Mouse (Mus musculus): ENCODE measurements around the gene Rhbdl2. TPM values are rescaled to one million over a fixed set of nuclear protein-coding genes. Genes with fewer than 3 reads are reported as not detected.

The Rhbdl2 gene
- polyA plus RNA-seq, 1 experiment = 1.5 TPM

- H3K27ac ChIP-seq (ENCODE audit: insufficient read depth, low read depth, low read length) = no peak overlapping the region; the same call in 1 of the 2 replicates
- 92% methylated on average over 6 of the region's 6 CpGs for WGBS
- no peaks in the 10 kb centered on the region for H3K4me1 ChIP-seq (ENCODE audit: control insufficient read depth, insufficient read depth, low read length)
- no peak for DNase-seq
- TF ChIP-seq CTCF (conservative IDR thresholded peaks at IDR 0.05; ENCODE audit: insufficient read depth, insufficient read length, low read depth, low read length) (no peak), POLR2A (IDR thresholded peaks at IDR 0.05; ENCODE audit: low read depth, low read length) (no peak)
- no peaks in the 10 kb centered on the region for H3K36me3 ChIP-seq (ENCODE audit: control insufficient read depth, insufficient read depth, low read length)
- no peak overlapping the region for H3K4me3 ChIP-seq (ENCODE audit: insufficient read depth, low read depth, low read length)
- H3K27me3 ChIP-seq (replicated peaks; ENCODE audit: control insufficient read depth, insufficient read depth, low read length) = no peaks in the 10 kb centered on the region
Observed at GRCm38 (mm10) chr4:123793136-123793535, 5.5 kb downstream of the Rhbdl2 start.

- Histone ChIP-seq H3K4me1 (ENCODE audit: control insufficient read depth, insufficient read depth, low read length) (no peaks in the 10 kb centered on the region), H3K4me3 (ENCODE audit: insufficient read depth, low read depth, low read length) (no peak overlapping the region), H3K36me3 (ENCODE audit: control insufficient read depth, insufficient read depth, low read length) (no peaks in the 10 kb centered on the region), H3K27me3 (replicated peaks; ENCODE audit: control insufficient read depth, insufficient read depth, low read length) (no peaks in the 10 kb centered on the region), H3K27ac (ENCODE audit: insufficient read depth, low read depth, low read length) (no peak overlapping the region)
- TF ChIP-seq CTCF (conservative IDR thresholded peaks at IDR 0.05; ENCODE audit: insufficient read depth, insufficient read length, low read depth, low read length) = no peak
- no peak for TF ChIP-seq POLR2A (IDR thresholded peaks at IDR 0.05; ENCODE audit: low read depth, low read length)
- no peak for DNase-seq
- WGBS = 65% methylated on average over 2 of the region's 2 CpGs
Observed at GRCm38 (mm10) chr4:123795057-123795456, 7.4 kb downstream of the Rhbdl2 start.

GRCm38 (mm10) chr4:123797403-123797802 is 9.7 kb downstream of the Rhbdl2 start:
- Histone ChIP-seq H3K27ac (ENCODE audit: insufficient read depth, low read depth, low read length) (no peak overlapping the region), H3K36me3 (ENCODE audit: control insufficient read depth, insufficient read depth, low read length) (no peaks in the 10 kb centered on the region), H3K27me3 (replicated peaks; ENCODE audit: control insufficient read depth, insufficient read depth, low read length) (no peaks in the 10 kb centered on the region), H3K4me1 (ENCODE audit: control insufficient read depth, insufficient read depth, low read length) (no peaks in the 10 kb centered on the region), H3K4me3 (ENCODE audit: insufficient read depth, low read depth, low read length) (no peak overlapping the region)
- DNase-seq = no peak
- TF ChIP-seq CTCF (conservative IDR thresholded peaks at IDR 0.05; ENCODE audit: insufficient read depth, insufficient read length, low read depth, low read length) (no peak), POLR2A (IDR thresholded peaks at IDR 0.05; ENCODE audit: low read depth, low read length) (no peak)
- WGBS = 85% methylated on average over 3 of the region's 3 CpGs

- 60% methylated on average over 7 of the region's 7 CpGs for WGBS
Observed at GRCm38 (mm10) chr4:123797856-123798255, 10.2 kb downstream of the Rhbdl2 start.

GRCm38 (mm10) chr4:123803642-123804041 is 16.0 kb downstream of the Rhbdl2 start:
- WGBS = 46% methylated on average over 6 of the region's 6 CpGs
- Histone ChIP-seq H3K36me3 (ENCODE audit: control insufficient read depth, insufficient read depth, low read length) (no peaks in the 10 kb centered on the region), H3K27me3 (replicated peaks; ENCODE audit: control insufficient read depth, insufficient read depth, low read length) (no peaks in the 10 kb centered on the region), H3K4me1 (ENCODE audit: control insufficient read depth, insufficient read depth, low read length) (no peaks in the 10 kb centered on the region), H3K4me3 (ENCODE audit: insufficient read depth, low read depth, low read length) (no peak overlapping the region), H3K27ac (ENCODE audit: insufficient read depth, low read depth, low read length) (no peak overlapping the region)
- TF ChIP-seq POLR2A (IDR thresholded peaks at IDR 0.05; ENCODE audit: low read depth, low read length) = no peak
- no peak for TF ChIP-seq CTCF (conservative IDR thresholded peaks at IDR 0.05; ENCODE audit: insufficient read depth, insufficient read length, low read depth, low read length)
- no peak for DNase-seq

More at GRCm38 (mm10) chr4:123797856-123798255, 10.2 kb downstream of the Rhbdl2 start:
- TF ChIP-seq CTCF (conservative IDR thresholded peaks at IDR 0.05; ENCODE audit: insufficient read depth, insufficient read length, low read depth, low read length) (no peak), POLR2A (IDR thresholded peaks at IDR 0.05; ENCODE audit: low read depth, low read length) (no peak)
- Histone ChIP-seq H3K27me3 (replicated peaks; ENCODE audit: control insufficient read depth, insufficient read depth, low read length) (no peaks in the 10 kb centered on the region), H3K4me1 (ENCODE audit: control insufficient read depth, insufficient read depth, low read length) (no peaks in the 10 kb centered on the region), H3K4me3 (ENCODE audit: insufficient read depth, low read depth, low read length) (no peak overlapping the region), H3K27ac (ENCODE audit: insufficient read depth, low read depth, low read length) (no peak overlapping the region), H3K36me3 (ENCODE audit: control insufficient read depth, insufficient read depth, low read length) (no peaks in the 10 kb centered on the region)
- DNase-seq = no peak

- H3K36me3 ChIP-seq (ENCODE audit: control insufficient read depth, insufficient read depth, low read length) = no peaks in the 10 kb centered on the region
- DNase-seq = no peak
- no peak overlapping the region for H3K27ac ChIP-seq (ENCODE audit: insufficient read depth, low read depth, low read length)
- TF ChIP-seq CTCF (conservative IDR thresholded peaks at IDR 0.05; ENCODE audit: insufficient read depth, insufficient read length, low read depth, low read length) (no peak), POLR2A (IDR thresholded peaks at IDR 0.05; ENCODE audit: low read depth, low read length) (no peak)
- 61% methylated on average over 11 of the region's 11 CpGs for WGBS
- no peaks in the 10 kb centered on the region for H3K27me3 ChIP-seq (replicated peaks; ENCODE audit: control insufficient read depth, insufficient read depth, low read length)
- no peak overlapping the region for H3K4me3 ChIP-seq (ENCODE audit: insufficient read depth, low read depth, low read length)
- H3K4me1 ChIP-seq (ENCODE audit: control insufficient read depth, insufficient read depth, low read length) = no peaks in the 10 kb centered on the region
Observed at GRCm38 (mm10) chr4:123808304-123808703, 20.6 kb downstream of the Rhbdl2 start.

GRCm38 (mm10) chr4:123810475-123811295 is 23.0 kb downstream of the Rhbdl2 start:
- Histone ChIP-seq H3K27ac (ENCODE audit: insufficient read depth, low read depth, low read length) (no peak overlapping the region), H3K4me1 (ENCODE audit: control insufficient read depth, insufficient read depth, low read length) (no peaks in the 10 kb centered on the region), H3K27me3 (replicated peaks; ENCODE audit: control insufficient read depth, insufficient read depth, low read length) (no peaks in the 10 kb centered on the region), H3K4me3 (ENCODE audit: insufficient read depth, low read depth, low read length) (no peak overlapping the region), H3K36me3 (ENCODE audit: control insufficient read depth, insufficient read depth, low read length) (no peaks in the 10 kb centered on the region)
- no peak for DNase-seq
- TF ChIP-seq POLR2A (IDR thresholded peaks at IDR 0.05; ENCODE audit: low read depth, low read length) (no peak), CTCF (conservative IDR thresholded peaks at IDR 0.05; ENCODE audit: insufficient read depth, insufficient read length, low read depth, low read length) (no peak)
- 82% methylated on average over 12 of the region's 12 CpGs for WGBS

All from kidney, adult 2 months (tissue).